Mouse (Mus musculus): ENCODE results near the gene Slx1b. TPM values are rescaled to one million over a fixed set of nuclear protein-coding genes. Genes with fewer than 3 reads are reported as not detected.

Slx1b gene
- polyA plus RNA-seq, 1 experiment from 2014 or later: 7.1 TPM

DNA sequence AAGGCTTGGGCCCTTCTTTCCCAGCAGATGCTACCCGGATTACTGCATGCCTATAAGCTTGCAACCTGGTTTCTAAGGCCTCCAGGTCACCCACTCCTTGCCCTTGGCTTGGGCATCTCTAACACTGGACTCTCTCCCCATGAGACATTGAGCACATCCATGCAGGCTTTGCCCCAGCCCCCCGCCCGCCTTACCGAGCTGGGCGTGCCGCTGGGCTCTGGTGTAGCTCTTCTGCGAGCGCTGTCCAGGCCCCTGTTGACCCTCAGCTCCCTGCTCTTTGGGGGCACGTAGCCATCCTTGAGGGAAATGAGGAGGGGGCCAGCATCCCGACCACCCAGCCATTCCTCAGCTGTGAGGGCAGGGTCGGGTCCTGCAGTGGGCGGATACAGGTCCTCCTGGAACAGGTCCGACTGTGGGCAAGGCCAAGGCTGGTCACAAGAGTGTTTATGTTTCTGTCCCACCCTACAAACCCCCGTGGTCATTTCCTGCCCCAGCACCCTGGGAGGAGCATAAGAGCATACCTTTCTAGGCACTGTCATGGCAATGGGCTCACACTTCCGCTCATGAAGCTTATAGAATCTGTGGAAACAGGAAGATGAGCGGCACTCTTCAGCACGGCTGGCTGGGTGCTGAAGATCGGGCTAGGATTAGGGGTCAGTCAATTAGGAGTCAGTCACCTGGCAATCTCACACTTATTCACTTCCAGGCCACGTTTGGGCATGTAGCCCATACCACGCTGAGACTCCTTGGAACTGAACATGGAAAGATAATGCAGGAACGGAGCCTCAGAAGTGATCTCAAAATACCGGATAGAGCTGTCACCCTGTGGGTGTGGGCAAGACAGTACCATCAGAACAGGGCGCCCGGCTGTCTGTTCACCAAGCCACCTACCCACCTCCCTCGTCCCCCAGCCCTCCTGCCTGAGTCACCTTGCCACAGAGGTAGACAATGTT, 4.8 kb upstream of the Slx1b start:
- Histone ChIP-seq H3K4me1 (replicated peaks; ENCODE audit: control insufficient read depth, insufficient read depth, low read length) (peaks cover 11% of the 10 kb centered on the region), H3K27ac (ENCODE audit: low read depth) (no peak overlapping the region), H3K27me3 (replicated peaks; ENCODE audit: control insufficient read depth, insufficient read depth, low read length) (peaks cover 21% of the 10 kb centered on the region), H3K9me3 (ENCODE audit: control insufficient read depth, low read length) (no peaks in the 10 kb centered on the region), H3K36me3 (ENCODE audit: control insufficient read depth, insufficient read depth, low read length) (peaks cover 6% of the 10 kb centered on the region; the same call in 1 of the 2 replicates), H3K9ac (ENCODE audit: low read length) (no peak overlapping the region), H3K4me2 (ENCODE audit: low read length) (no peak overlapping the region), H3K4me3 (ENCODE audit: low read depth, low read length) (no peak overlapping the region)
- no peak for ATAC-seq (replicated peaks; ENCODE audit: low FRiP score, low TSS enrichment, low read depth)
- WGBS: 83% methylated on average over 25 of the region's 25 CpGs
- DNase-seq (ENCODE audit: low spot score): no peak

DNA sequence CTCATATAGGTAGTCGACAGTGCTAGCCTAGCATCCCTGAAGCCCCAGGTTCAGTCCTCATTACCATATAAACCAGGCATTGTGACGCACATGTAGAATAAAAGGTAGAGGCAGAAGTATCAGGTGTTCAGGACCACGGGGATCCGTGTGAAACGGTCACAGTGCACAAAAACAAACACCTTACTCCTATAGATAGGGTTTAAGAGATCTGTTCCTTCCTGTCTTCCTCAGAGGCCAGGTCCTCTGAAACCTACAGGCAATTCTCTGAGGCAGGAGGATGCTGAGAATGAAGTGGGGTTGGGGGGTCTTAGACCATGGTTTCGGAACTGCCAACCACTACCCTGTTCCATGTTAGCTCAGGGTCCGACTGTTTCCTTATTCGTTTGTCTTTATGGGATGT, 2.3 kb upstream of the Slx1b start:
- 91% methylated on average over 8 of the region's 8 CpGs for WGBS
- no peak for DNase-seq (ENCODE audit: low spot score)
- no peak for ATAC-seq (replicated peaks; ENCODE audit: low FRiP score, low TSS enrichment, low read depth)

DNA sequence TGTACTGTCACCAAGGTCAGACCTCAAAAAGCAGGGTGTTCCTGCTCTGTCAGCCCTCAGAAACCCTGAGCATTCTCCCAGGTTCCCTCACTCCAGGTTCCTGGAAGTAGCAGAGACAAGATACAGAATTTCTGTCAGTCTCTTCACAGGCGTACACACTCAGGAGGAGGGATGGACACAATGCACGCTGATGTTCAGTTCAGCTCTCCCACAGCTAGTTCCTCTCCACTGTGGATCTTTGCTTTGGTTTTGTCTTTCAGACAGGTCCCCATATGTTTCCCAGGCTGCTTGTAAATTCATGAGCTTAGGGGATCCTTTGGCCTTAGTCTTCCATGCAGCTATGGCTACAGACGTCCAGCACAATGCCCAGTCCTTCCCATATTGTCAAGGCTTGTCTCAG, 1.3 kb upstream of the Slx1b start:
- 86% methylated on average over 3 of the region's 3 CpGs for WGBS
- Histone ChIP-seq H3K27ac (ENCODE audit: low read depth) (no peak overlapping the region), H3K9me3 (ENCODE audit: control insufficient read depth, low read length) (no peaks in the 10 kb centered on the region), H3K4me1 (replicated peaks; ENCODE audit: control insufficient read depth, insufficient read depth, low read length) (peaks cover 8% of the 10 kb centered on the region), H3K27me3 (replicated peaks; ENCODE audit: control insufficient read depth, insufficient read depth, low read length) (no peaks in the 10 kb centered on the region; the same call in 1 of the 2 replicates), H3K9ac (ENCODE audit: low read length) (peak overlapping the region; percentile 47; the same call in 1 of the 2 replicates), H3K4me3 (ENCODE audit: low read depth, low read length) (peak overlapping the region; percentile 63), H3K36me3 (ENCODE audit: control insufficient read depth, insufficient read depth, low read length) (peaks cover 15% of the 10 kb centered on the region), H3K4me2 (ENCODE audit: low read length) (peak overlapping the region; percentile 85)
- ATAC-seq (replicated peaks; ENCODE audit: low FRiP score, low TSS enrichment, low read depth) (no peak), DNase-seq (ENCODE audit: low spot score) (no peak)

More for the DNA sequence above, 2.3 kb upstream of the Slx1b start:
- no peak overlapping the region for H3K27ac ChIP-seq (ENCODE audit: low read depth)
- H3K36me3 ChIP-seq (ENCODE audit: control insufficient read depth, insufficient read depth, low read length): peaks cover 6% of the 10 kb centered on the region; the same call in 1 of the 2 replicates
- peaks cover 8% of the 10 kb centered on the region for H3K4me1 ChIP-seq (replicated peaks; ENCODE audit: control insufficient read depth, insufficient read depth, low read length)
- no peak overlapping the region for H3K9ac ChIP-seq (ENCODE audit: low read length)
- H3K4me2 ChIP-seq (ENCODE audit: low read length): no peak overlapping the region
- peaks cover 2% of the 10 kb centered on the region; the same call in 1 of the 2 replicates for H3K27me3 ChIP-seq (replicated peaks; ENCODE audit: control insufficient read depth, insufficient read depth, low read length)
- no peak overlapping the region for H3K4me3 ChIP-seq (ENCODE audit: low read depth, low read length)
- no peaks in the 10 kb centered on the region for H3K9me3 ChIP-seq (ENCODE audit: control insufficient read depth, low read length)

DNA sequence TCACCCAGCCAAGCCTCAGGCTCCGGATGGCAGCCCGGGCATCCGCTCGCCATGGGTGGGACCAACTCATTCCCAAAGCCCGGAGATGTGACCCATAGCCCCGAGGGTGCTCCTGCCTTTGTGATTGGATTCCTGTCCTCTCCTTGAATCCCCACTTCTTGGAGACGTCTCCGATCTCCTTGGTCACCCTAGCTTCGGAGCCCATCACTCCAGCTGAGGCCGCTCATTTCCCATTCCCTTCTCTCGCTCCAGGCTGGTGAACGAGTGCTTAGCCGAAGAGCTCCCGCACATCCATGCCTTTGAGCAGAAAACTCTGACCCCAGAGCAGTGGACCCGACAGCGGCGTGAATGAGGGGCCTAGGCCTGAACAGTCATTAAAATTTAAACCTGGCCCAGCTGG, 719 bp upstream of the Slx1b start:
- Histone ChIP-seq H3K27me3 (replicated peaks; ENCODE audit: control insufficient read depth, insufficient read depth, low read length) (no peaks in the 10 kb centered on the region), H3K9me3 (ENCODE audit: control insufficient read depth, low read length) (no peaks in the 10 kb centered on the region), H3K27ac (ENCODE audit: low read depth) (no peak overlapping the region), H3K36me3 (ENCODE audit: control insufficient read depth, insufficient read depth, low read length) (peaks cover 20% of the 10 kb centered on the region), H3K9ac (ENCODE audit: low read length) (peak overlapping the region; percentile 47), H3K4me2 (ENCODE audit: low read length) (peak overlapping the region; percentile 85), H3K4me3 (ENCODE audit: low read depth, low read length) (peak overlapping the region; percentile 63), H3K4me1 (replicated peaks; ENCODE audit: control insufficient read depth, insufficient read depth, low read length) (peaks cover 8% of the 10 kb centered on the region)
- DNase-seq (ENCODE audit: low spot score) (no peak), ATAC-seq (replicated peaks; ENCODE audit: low FRiP score, low TSS enrichment, low read depth) (peak; percentile 7)
- WGBS: 4% methylated on average over 17 of the region's 17 CpGs

DNA sequence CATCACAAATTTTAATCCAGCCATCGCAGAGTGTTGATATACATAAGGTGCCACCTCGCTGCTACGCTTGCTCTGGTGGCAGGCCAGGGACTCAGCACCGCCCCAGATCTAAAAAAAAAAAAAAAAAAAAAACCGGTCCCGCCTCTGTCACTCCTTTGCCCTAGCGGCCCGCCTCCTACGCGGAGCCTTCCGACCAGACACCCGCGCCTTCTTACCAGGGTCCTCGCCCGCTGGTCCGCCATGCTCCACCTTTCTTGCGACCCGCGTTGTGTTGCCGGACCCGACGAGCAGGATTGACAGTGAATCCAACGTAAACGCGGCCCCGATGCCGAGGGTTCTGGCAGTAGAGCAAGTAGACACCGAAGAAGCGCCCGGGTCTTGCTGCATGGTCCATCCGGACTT, 373 bp downstream of the Slx1b start, which contains the start of gene Bola2:
Bola2 (plus strand) TSS at position 192 of the 402 bp plus-strand sequence.
- Histone ChIP-seq H3K9ac (ENCODE audit: low read length) (peak within 1 kb of the TSS; percentile 79), H3K4me2 (ENCODE audit: low read length) (peak within 1 kb of the TSS; percentile 85), H3K9me3 (ENCODE audit: control insufficient read depth, low read length) (no peaks in the 10 kb centered on the region), H3K27ac (ENCODE audit: low read depth) (peak within 1 kb of the TSS; percentile 86), H3K36me3 (ENCODE audit: control insufficient read depth, insufficient read depth, low read length) (peaks cover 27% of the 10 kb centered on the region), H3K4me1 (replicated peaks; ENCODE audit: control insufficient read depth, insufficient read depth, low read length) (peaks cover 8% of the 10 kb centered on the region), H3K27me3 (replicated peaks; ENCODE audit: control insufficient read depth, insufficient read depth, low read length) (no peaks in the 10 kb centered on the region), H3K4me3 (ENCODE audit: low read depth, low read length) (peak within 1 kb of the TSS; percentile 63)
- no peak for DNase-seq (ENCODE audit: low spot score)
- ATAC-seq (replicated peaks; ENCODE audit: low FRiP score, low TSS enrichment, low read depth): peak; percentile 47
- WGBS: under 1% methylated on average over 31 of the region's 31 CpGs

DNA sequence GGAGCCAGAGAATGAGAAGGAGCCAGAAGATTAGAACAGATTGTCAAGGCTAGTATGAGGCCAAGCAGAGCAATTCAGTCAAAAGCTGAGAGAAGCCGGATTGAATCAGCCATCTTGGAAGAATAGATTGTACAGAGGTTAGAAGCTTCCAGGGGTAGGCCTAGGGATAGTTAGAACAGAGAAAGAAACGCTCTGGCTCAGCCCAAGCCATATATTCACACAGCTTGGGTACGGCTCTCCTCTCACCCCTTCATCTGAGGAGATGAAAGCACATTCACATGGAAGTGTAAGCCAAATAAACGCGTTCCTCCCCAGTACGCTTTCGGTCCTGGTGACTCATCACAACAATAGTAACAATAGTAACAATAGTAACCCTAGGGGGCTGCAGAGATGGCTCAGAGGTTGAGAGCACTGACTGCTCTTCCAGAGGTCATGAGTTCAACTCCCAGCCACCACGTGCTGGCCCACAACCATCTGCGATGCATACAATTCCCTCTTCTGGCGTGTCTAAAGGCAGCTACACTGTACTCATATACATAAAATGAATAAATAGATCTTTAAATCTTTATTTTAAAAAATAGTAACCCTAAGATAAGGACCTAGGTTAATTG, 1.0 kb downstream of the Slx1b start:
- no peaks in the 10 kb centered on the region for H3K9me3 ChIP-seq (ENCODE audit: control insufficient read depth, low read length)
- H3K4me1 ChIP-seq (replicated peaks; ENCODE audit: control insufficient read depth, insufficient read depth, low read length): peaks cover 8% of the 10 kb centered on the region
- no peak for DNase-seq (ENCODE audit: low spot score)
- peak overlapping the region; percentile 63 for H3K4me3 ChIP-seq (ENCODE audit: low read depth, low read length)
- H3K27me3 ChIP-seq (replicated peaks; ENCODE audit: control insufficient read depth, insufficient read depth, low read length): no peaks in the 10 kb centered on the region
- H3K4me2 ChIP-seq (ENCODE audit: low read length): peak overlapping the region; percentile 63
- ATAC-seq (replicated peaks; ENCODE audit: low FRiP score, low TSS enrichment, low read depth): no peak
- 46% methylated on average over 10 of the region's 10 CpGs for WGBS
- no peak overlapping the region for H3K27ac ChIP-seq (ENCODE audit: low read depth)
- H3K36me3 ChIP-seq (ENCODE audit: control insufficient read depth, insufficient read depth, low read length): peaks cover 27% of the 10 kb centered on the region
- peak overlapping the region; percentile 79; the same call in 1 of the 2 replicates for H3K9ac ChIP-seq (ENCODE audit: low read length)

DNA sequence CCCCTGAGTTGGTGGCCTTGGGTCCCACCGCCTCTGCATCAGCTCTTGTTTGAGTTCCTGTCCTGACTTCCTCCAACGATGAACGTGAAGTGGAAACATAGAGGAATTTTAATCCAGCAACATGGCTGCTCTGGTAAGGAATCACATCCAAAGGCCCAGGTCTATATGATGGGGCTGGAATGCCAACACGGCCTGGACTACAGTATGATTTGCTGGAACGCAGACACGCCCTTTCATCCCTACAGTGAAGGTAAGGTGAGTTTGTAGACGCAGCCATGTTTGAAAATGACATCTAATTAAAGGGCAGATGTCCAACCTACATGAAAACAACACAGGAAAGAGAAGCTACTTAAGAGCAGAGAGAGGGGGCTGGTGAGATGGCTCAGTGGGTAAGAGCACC, 1.8 kb downstream of the Slx1b start:
- Histone ChIP-seq H3K9ac (ENCODE audit: low read length) (no peak overlapping the region), H3K4me3 (ENCODE audit: low read depth, low read length) (no peak overlapping the region), H3K36me3 (ENCODE audit: control insufficient read depth, insufficient read depth, low read length) (peaks cover 27% of the 10 kb centered on the region), H3K27ac (ENCODE audit: low read depth) (no peak overlapping the region), H3K27me3 (replicated peaks; ENCODE audit: control insufficient read depth, insufficient read depth, low read length) (no peaks in the 10 kb centered on the region), H3K4me1 (replicated peaks; ENCODE audit: control insufficient read depth, insufficient read depth, low read length) (peaks cover 8% of the 10 kb centered on the region), H3K9me3 (ENCODE audit: control insufficient read depth, low read length) (no peaks in the 10 kb centered on the region), H3K4me2 (ENCODE audit: low read length) (no peak overlapping the region)
- ATAC-seq (replicated peaks; ENCODE audit: low FRiP score, low TSS enrichment, low read depth) (no peak), DNase-seq (ENCODE audit: low spot score) (no peak)
- 85% methylated on average over 7 of the region's 7 CpGs for WGBS

DNA sequence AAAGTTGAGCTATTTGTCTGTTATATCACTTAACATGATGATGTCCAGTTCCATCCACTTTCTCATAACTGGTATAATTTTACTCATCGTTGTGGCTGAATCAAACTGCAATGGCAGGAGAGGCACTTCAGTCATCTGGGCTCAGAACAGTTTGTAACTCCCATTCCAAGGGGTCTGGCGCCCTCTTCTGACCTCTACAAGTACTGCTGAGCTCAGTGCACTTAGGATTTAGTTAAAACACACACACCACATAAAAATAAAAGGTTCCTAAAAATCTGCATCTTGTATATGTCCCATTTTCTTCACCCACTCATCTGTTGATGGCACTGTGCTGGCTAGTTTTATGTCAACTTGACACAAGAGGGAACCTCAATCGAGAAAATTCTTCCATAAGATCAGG, 2.3 kb downstream of the Slx1b start:
- DNase-seq (ENCODE audit: low spot score) (peak; percentile 88), ATAC-seq (replicated peaks; ENCODE audit: low FRiP score, low TSS enrichment, low read depth) (no peak)
- H3K9ac ChIP-seq (ENCODE audit: low read length): no peak overlapping the region
- no peak overlapping the region for H3K4me3 ChIP-seq (ENCODE audit: low read depth, low read length)
- WGBS: 35% methylated on average over 3 of the region's 3 CpGs
- no peak overlapping the region for H3K4me2 ChIP-seq (ENCODE audit: low read length)
- peaks cover 8% of the 10 kb centered on the region for H3K4me1 ChIP-seq (replicated peaks; ENCODE audit: control insufficient read depth, insufficient read depth, low read length)
- no peak overlapping the region for H3K27ac ChIP-seq (ENCODE audit: low read depth)
- H3K36me3 ChIP-seq (ENCODE audit: control insufficient read depth, insufficient read depth, low read length): peaks cover 27% of the 10 kb centered on the region
- H3K9me3 ChIP-seq (ENCODE audit: control insufficient read depth, low read length): no peaks in the 10 kb centered on the region
- no peaks in the 10 kb centered on the region for H3K27me3 ChIP-seq (replicated peaks; ENCODE audit: control insufficient read depth, insufficient read depth, low read length)

Data from intestine, embryonic 14.5 days (tissue).